Mouse (Mus musculus): Measurements from ENCODE around the gene Bace1.
A peak's percentile ranks its signal among the peaks of the same experiment; 100 is the strongest.

Bace1 gene

DNA sequence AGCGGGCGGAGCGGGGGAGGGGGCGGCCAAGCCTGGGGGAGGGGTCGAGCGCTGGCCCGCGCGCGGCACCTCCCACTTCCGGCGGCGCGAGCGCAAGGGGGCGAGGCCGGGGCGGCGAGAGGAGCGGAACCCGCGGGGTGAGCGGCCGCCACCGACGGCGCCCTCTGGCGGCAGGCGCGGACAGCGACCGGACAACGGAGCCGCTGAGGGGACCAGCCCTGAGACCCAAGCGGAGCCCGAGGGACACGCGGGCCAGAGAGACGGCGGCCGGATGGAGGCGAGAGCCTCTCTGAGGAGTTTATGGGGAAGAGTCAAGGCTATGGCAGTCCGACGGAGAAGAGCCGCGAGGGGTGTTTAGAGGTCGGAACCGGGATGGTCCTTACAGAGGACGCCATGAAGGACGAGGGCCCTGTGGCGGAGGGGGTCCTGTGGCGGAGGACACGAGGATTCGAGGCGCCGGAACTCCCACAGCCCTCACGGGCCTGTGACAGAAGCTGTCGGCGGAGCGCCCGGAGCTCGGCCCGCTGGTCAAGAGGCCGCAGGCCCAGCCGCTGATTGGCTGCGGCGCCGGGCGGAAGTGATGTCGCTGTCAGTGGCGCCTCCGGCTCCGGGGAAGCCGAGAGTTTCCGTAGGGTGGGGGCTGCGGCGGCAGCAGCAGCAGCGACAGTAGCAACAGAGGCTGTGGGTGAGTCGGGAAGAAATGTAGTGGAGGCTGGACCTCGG, 68.1 kb downstream of the Bace1 start, which contains the start of the genes Pcsk7 and Rnf214:
TSS of gene Pcsk7 (plus strand) at position 143 of the 723 bp plus-strand sequence.
TSS of gene Rnf214 (minus strand) at position 557 of the 723 bp plus-strand sequence.
- DNase-seq = peak; percentile 92 to 94

DNA sequence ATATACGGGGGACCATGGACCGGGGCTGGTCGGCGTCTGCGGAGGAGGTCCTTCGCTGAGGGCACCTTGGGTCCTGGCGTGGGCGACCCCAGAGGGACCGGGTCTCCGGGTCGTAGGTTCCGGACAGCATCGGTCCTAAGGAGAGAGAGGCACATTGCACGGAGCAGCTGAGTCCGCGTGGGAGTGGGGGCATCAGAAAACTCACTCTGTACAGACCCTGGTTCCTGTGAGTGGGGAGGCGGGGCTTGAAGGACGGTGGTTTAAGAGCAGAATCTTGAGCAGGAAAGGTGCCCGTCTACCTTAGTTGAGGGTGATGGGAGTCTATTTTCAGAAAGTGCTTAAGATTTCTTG, 68.7 kb downstream of the Bace1 start:
- DNase-seq = no peak

DNA sequence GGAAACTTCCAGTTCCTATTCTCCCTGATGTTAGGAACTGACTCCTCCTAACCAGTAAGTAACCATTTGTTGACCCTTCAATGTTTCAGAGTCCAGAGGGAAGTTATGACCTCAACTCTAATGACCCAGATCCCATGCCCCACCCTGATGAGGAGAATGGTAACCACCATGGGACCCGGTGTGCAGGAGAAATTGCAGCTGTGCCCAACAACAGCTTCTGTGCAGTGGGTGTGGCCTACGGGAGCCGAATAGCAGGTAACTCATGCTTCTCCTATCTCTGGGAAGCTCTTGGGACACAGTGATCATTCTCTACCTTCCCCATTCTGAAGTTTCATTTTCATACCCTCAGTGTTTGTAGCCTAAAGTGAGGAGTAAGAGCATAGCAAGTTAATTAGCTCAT, 72.6 kb downstream of the Bace1 start:
- DNase-seq = no peak

DNA sequence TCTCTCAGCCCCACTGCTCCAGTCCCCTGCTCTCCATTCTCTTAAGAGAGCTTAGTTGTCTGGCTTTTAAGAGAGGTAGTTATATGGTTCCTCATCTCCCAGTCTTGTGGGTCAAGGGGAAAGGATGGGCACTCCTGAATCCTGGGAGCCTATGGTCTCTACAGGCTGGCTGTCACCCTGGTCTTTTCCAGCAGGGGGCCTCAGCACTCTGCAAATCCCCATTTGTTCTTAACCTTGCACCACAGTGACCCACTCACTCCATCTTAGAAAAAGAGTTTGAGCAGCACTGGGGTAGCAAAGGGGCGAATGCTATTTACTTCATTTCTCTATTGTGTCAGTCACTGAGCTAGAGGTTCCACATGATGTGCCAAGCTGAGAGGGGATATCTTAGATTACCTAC, 73.3 kb downstream of the Bace1 start:
- peak in 1 of 2 experiments; percentile 52 for DNase-seq
